Mouse (Mus musculus) cortical plate, adult 2 months (tissue): Measurements from ENCODE around the gene Ace3.

ENCODE experiments used
- CTCF ChIP-seq: fragments of 200-500 bp; IDR thresholded peaks from 2 replicates; pipeline ENCODE4 v1.5.1; 2011; ENCODE audit warnings: mild to moderate bottlenecking, control low read depth, low read length; ENCODE audit not compliant: insufficient read depth; ENCODE audit errors: extremely low read depth
- POLR2A ChIP-seq: fragments of 200-500 bp; IDR thresholded peaks from 2 replicates; pipeline ENCODE4 v1.6.1; 2011; ENCODE audit warnings: mild to moderate bottlenecking, low read length, control low read depth; ENCODE audit not compliant: insufficient read depth; ENCODE audit errors: extremely low read depth

GRCm38 (mm10) chr11:106033491-106033919 lies 39.0 kb downstream of the Ace3 start:
- no peak for TF ChIP-seq POLR2A
- TF ChIP-seq CTCF, result no peak
